Mouse (Mus musculus) cerebellum, postnatal 36 days (tissue): ENCODE results near the gene Adh5.

Experiments
- DNase-seq, 2 experiments: peaks; one replicate each; pipeline ENCODE4 v3.0.0; 2021 to 2022; ENCODE audit warnings: mixed read lengths in 2 of 2

The Adh5 gene

DNA sequence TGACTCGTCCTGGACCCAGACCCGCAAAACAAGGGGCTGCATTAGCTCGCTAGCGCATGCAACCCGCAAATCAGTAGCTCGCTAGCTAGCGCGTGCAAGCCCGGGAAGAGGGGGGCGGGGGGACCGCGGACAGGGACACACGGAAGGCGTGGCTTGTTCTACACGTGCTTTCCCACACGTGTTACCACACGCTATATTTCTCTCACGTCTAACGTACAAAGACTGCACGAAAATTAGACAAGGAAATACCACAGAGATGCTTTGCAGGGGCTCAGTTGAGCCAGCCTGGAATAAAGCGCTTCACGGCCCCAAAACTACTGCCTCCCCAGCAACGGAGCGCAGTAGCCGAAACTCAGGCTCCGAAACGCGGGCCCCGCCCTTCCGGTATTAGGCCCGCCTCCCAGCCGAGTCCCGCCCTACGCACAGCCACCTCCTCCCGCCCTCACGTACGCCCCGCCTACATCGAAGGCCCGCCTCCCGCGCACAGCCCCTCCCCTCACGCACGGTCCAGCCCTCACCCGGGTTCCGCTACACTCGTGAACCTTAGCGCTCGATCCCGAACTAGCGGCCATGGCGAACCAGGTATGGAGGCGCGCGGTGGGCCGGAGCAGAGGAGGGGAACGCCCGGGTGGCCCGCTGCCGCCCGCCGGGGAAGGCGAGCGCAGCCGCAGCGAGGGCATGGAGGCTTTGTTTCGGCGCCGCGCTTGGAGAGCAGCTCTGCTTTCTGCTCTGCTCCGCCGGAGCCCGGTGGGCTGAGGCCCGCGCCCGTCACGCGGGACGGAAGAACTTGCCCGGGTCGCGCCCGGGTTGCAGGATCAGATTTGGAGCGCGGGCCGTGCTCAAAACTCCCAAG is at the start of gene Adh5:
Adh5 (plus strand) TSS at position 482 of the 853 bp plus-strand sequence.
- peak; percentile 86 to 91 for DNase-seq

GRCm38 (mm10) chr3:138404872-138405271 is 38.0 kb upstream of the Adh5 start:
- DNase-seq = no peak

GRCm38 (mm10) chr3:138405341-138405740 is 37.6 kb upstream of the Adh5 start:
- DNase-seq = peak; percentile 10 to 20

- no peak for DNase-seq
Observed at GRCm38 (mm10) chr3:138405840-138406239, 37.1 kb upstream of the Adh5 start.

- DNase-seq = no peak
Observed at GRCm38 (mm10) chr3:138407920-138408319, 35.0 kb upstream of the Adh5 start.

- DNase-seq = no peak
Observed at GRCm38 (mm10) chr3:138409585-138409984, 33.3 kb upstream of the Adh5 start.

- DNase-seq = no peak
Observed at GRCm38 (mm10) chr3:138410211-138410610, 32.7 kb upstream of the Adh5 start.

- no peak for DNase-seq
Observed at GRCm38 (mm10) chr3:138415121-138415690, 27.7 kb upstream of the Adh5 start, which contains the start of gene Adh4. Adh4 (plus strand) TSS chr3:138415466.

GRCm38 (mm10) chr3:138419369-138419768 is 23.5 kb upstream of the Adh5 start:
- no peak for DNase-seq

- no peak for DNase-seq
Observed at GRCm38 (mm10) chr3:138420385-138420784, 22.5 kb upstream of the Adh5 start.

DNA sequence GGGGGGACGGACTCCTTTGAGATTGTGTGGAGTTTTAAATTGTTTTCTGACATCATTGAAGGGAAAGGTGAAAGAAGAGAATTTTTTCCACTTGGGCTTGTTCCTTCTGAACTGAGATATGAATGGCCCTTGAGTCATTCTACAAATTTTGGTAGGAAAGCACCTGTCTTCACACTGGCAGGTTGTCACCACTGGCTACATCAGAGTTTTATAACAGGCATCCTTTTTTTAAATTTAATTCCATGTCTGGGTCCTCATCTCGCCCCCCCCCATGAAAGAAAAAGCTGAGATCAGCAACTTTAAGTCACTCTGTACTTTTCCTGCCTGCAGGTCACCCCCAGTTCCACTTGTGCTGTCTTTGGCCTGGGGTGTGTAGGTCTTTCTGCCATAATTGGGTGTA is 19.2 kb upstream of the Adh5 start:
- DNase-seq = no peak

DNA sequence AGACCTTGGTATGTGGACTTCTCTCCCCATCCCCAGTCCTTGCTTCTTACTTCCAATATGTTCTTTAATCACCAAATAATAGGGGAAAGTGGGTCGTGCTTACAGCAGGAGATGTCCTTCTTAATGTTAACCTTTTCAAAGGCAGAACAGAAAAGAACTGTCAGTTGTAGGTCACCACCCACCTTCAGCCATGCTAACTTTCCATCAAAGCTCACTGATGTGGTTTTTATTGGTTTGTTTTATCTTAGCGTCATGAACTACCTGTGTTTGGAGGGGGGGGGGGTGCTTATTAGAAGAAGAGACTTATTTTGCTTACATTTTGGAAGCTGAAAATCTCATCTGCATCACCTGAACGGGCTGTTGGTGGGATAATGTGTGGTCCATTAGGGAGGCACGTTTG is 18.6 kb upstream of the Adh5 start:
- no peak for DNase-seq

DNA sequence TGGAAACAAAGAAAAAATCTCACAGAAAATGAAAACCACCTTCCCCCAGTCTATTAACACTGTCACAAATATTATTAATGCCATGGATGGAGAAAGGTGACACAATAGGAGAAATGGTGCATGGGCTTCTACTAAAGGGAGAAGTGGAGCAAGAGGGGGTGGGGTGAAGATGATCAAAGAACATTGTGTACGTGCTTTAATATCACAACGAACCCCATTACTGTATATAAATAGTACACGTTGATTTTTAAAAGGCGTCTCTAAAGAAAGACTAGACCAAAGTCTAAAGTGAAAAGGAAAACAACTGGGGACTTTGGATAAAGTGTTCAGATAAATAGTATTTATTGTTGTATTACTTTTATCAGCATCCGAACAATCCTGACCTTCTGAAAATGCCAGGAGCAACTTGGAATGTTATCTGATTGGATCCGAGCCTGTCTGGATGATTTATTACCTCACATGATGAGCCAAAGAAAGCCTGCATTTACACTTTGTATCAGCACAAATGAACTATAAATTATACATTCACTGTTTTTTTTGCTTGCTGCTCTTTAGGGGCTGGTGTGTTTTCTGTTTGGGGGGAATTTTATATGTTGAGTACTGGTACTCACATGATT is 12.4 kb upstream of the Adh5 start:
- DNase-seq = no peak

- DNase-seq = no peak
Observed at GRCm38 (mm10) chr3:138431835-138432234, 11.1 kb upstream of the Adh5 start.

GRCm38 (mm10) chr3:138438716-138439115 is 4.2 kb upstream of the Adh5 start:
- no peak for DNase-seq

DNA sequence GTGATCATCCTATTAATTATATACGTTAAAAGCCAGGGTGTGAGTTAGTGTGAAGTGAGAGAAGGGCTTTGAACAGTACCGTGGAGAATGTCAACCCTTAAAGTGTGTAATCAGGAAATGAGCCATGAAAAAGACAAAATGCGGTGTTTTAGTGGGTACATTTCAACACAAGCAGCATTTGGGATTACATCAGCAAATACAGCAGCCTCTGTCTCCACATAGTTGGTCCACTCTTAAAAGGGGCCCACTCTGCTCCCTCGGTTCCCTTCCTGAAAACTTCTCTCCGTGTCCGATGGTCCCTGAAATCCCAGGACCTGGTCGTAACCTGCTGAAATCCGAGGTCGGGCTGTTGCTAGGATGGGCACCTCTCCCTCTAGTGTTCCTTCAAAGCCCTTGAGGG is 690 bp upstream of the Adh5 start:
- no peak for DNase-seq

DNA sequence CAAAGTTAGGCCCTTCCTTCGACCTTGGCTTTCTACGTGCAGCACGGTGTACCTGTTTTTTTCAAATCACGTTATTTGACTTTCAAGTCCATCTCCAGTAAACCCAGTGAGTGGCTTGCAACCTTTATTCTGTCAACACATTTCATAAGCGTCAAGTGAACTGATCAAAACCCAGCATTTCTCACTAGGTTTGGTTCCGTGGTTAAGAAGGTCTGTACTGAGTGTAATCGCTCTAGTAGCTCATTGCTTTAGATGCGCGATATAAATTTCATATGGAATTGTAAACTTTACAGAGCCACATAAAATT is 525 bp downstream of the Adh5 start:
- DNase-seq = no peak

GRCm38 (mm10) chr3:138448077-138448860 is 5.4 kb downstream of the Adh5 start:
- DNase-seq = no peak

DNA sequence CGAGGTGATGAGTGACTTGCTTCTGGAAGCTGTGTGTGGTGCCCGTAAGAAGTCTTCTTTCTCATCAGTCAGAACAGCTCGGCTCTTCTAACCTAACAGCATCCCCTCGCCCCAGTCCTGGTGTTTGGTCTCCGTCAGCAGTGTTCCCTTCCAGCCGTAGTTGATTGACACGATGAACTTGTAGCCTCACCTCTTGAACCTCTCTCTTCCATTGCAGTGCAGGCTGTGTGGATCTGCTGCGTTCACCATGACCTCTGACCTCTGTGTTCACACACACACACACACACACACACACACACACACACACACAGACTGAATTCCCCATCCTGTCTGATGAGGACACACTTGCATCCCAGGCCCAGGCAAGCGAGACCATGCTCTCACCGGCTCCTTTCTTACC is 9.3 kb downstream of the Adh5 start:
- DNase-seq = no peak

GRCm38 (mm10) chr3:138454234-138454633 is 11.3 kb downstream of the Adh5 start:
- DNase-seq = no peak

DNA sequence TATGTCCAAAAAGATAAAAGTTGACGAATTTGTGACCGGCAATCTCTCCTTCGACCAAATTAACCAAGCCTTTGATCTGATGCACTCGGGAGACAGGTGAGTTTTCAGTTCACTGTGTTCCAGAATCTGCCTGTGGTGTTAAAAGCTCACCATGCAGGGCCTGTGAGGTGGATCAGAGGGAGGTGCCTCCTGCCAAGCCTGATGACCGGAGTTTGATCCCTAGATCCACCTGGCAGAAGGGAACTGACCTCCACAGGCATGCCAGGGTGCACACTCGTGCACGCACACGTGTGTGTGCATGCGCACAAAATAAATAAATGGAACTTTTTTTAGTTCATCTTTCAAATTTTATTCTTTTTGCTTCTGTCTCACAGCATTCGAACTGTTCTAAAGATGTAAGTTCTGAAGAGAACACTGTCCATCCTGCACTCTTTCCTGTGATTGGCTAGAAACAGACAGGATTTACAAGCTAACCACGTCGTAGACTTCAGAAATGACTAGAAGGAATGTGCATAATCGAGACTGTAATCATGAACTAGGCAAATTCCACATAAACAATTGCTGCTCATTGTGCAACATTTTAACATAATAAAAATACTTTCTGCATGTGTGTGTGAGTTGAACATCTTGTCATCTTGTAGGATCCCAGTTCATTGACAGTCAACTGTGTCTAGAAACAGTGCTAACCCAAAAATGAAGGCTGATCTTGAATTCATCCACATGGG is 12.0 kb downstream of the Adh5 start:
- no peak for DNase-seq

GRCm38 (mm10) chr3:138458441-138458840 is 15.5 kb downstream of the Adh5 start:
- DNase-seq = no peak

DNA sequence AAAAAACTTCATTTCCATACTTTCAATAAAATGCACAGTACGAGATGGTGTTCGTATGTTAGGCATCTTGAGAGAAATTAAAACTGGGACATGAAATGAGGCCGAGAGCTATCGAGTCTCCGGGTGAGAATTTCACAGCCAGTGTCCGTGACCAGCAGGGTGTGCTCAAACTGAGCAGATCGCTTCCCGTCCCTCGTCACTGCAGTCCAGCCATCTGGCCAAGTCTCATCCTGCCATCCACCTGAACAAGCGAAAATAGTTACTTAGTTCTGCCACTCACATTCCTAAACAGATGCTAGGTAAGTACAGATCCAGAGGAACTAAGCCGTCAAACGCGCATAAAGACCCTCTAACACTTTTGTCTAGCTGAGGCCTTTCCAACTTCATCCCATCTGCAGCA is 17.4 kb downstream of the Adh5 start:
- DNase-seq = peak; percentile 73 to 77
